ENCODE assay signal across 31 mouse cellular contexts in the genomic region with DNA sequence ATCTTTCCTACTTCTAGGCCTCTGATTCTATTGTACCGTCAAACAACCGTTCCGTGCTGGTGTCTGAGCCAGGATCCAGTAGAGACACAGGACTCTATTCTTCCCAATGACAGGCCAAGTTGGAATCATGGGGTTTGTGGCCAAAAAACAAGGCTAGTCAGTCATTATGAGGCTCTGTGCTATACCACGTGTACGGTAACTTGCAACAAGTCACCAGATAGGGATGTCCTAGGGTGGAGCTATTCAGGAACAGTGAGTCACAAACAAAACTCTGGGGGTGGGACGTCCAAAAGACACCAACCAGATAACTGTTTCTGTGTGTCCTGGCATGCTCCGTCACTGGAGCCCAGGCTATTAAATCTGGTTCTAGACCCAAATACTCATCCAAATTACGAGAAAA. TPM values are rescaled to one million over a fixed set of nuclear protein-coding genes. Genes with fewer than 3 reads are reported as not detected.
DNase-seq lines count a peak whose midpoint lies in the region; TF ChIP-seq lines count a peak whose summit lies in the region.
"Had no signal": no experiment of that assay in that cellular context is flagged by ENCODE, and none has a peak within 500 bp of the region (broad histone marks: within the 10 kb centered on the region; RNA-seq: fewer than 3 reads in every experiment).

No protein-coding gene starts in this region.

- H3K27me3 ChIP-seq in forebrain, embryonic 10.5 days (ENCODE audit: poor library complexity, severe bottlenecking), result no peaks in the 10 kb centered on the region
- H3K27me3 ChIP-seq: embryonic facial prominence, embryonic 13.5 days; forebrain, embryonic 13.5 days; hindbrain, embryonic 13.5 days; intestine, embryonic 15.5 days had no signal

- 82% methylated on average over 8 of the region's 8 CpGs for WGBS in lung, adult 2 months
- 88% methylated on average over 8 of the region's 8 CpGs for WGBS in forebrain, embryonic 10.5 days

- H3K4me3 ChIP-seq in lung, adult 2 months (replicated peaks; ENCODE audit: extremely low read depth, low read depth, low read length), result no peak overlapping the region
- no peak overlapping the region for H3K4me3 ChIP-seq in forebrain, embryonic 10.5 days
- H3K4me3 ChIP-seq: embryonic facial prominence, embryonic 10.5 days; embryonic facial prominence, embryonic 13.5 days; erythroblast, embryonic 14.5 days; forebrain, embryonic 13.5 days; gastrocnemius, adult 2 months; hindbrain, embryonic 10.5 days; hindbrain, embryonic 13.5 days; intestine, embryonic 15.5 days had no signal

- TF ChIP-seq POLR2A in lung, adult 2 months (IDR thresholded peaks at IDR 0.05; ENCODE audit: borderline replicate concordance, extremely low read depth, low read depth, low read length), result no peak

- H3K4me1 ChIP-seq in lung, adult 2 months (ENCODE audit: control insufficient read depth, insufficient read depth, low read length), result no peaks in the 10 kb centered on the region
- peaks cover 25% of the 10 kb centered on the region for H3K4me1 ChIP-seq in forebrain, embryonic 10.5 days
- H3K4me1 ChIP-seq: forebrain, embryonic 13.5 days had no signal

- peak; percentile 57 for DNase-seq in 3134 (ENCODE audit: extremely low read depth, insufficient read length, low spot score)
- peak; percentile 63 for DNase-seq in 416B (ENCODE audit: low read depth)
- peak; percentile 48 for DNase-seq in Muller cell, postnatal 12 days (ENCODE audit: inconsistent ontology term)
- no peak for DNase-seq in kidney, postnatal 36 days
- no peak for DNase-seq in lung, adult 2 months
- no peak for DNase-seq in forebrain, embryonic 10.5 days (ENCODE audit: extremely low spot score, low spot score)
- DNase-seq: adrenal gland, adult 2 months; adrenal gland, postnatal 14 days; B cell, adult 2 months; cerebellum, adult 11 months; cerebellum, adult 2 months; cerebellum, adult 9-11 months; cerebellum, postnatal 25 days; embryo, embryonic 11 days; gastrocnemius, adult 2 months; gastrocnemius, postnatal 14 days; heart, adult 11 months; heart, postnatal 36 days; kidney, adult 11 months had no signal

- no peak for TF ChIP-seq CTCF in lung, adult 2 months (IDR thresholded peaks at IDR 0.05; ENCODE audit: insufficient read depth, low read length)

- no peaks in the 10 kb centered on the region for H3K36me3 ChIP-seq in forebrain, embryonic 10.5 days (replicated peaks)
- H3K36me3 ChIP-seq: embryonic facial prominence, embryonic 10.5 days; embryonic facial prominence, embryonic 13.5 days; hindbrain, embryonic 10.5 days; hindbrain, embryonic 13.5 days; intestine, embryonic 15.5 days had no signal

- no peaks in the 10 kb centered on the region for H3K9me3 ChIP-seq in forebrain, embryonic 10.5 days
- H3K9me3 ChIP-seq: embryonic facial prominence, embryonic 10.5 days; embryonic facial prominence, embryonic 13.5 days; forebrain, embryonic 13.5 days; hindbrain, embryonic 10.5 days; hindbrain, embryonic 13.5 days; intestine, embryonic 15.5 days had no signal

- H3K27ac ChIP-seq in forebrain, embryonic 10.5 days, result no peak overlapping the region
- H3K27ac ChIP-seq: embryonic facial prominence, embryonic 10.5 days; embryonic facial prominence, embryonic 13.5 days; forebrain, embryonic 13.5 days; gastrocnemius, adult 2 months; hindbrain, embryonic 10.5 days; hindbrain, embryonic 13.5 days; intestine, embryonic 15.5 days had no signal

RNA-seq across cellular contexts. Expression of a gene that starts 34.9 kb away (rescaled TPM):
- polyA plus RNA-seq in lung, adult 2 months (2012; rRNA removed), result not detected in 2 replicates
- not detected in 2 replicates for polyA plus RNA-seq in forebrain, embryonic 10.5 days (2016; fragmentation: Nextera tagmentation; extraction: Ambion mirVana)
- polyA plus RNA-seq: adrenal gland, adult 2 months; CD4-positive, CD25-positive, alpha-beta regulatory T cell, adult 4 months; cerebellum, adult 2 months; embryonic facial prominence, embryonic 10.5 days; embryonic facial prominence, embryonic 13.5 days; erythroblast, embryonic 14.5 days; forebrain, embryonic 13.5 days; forebrain, embryonic 16.5 days; heart, embryonic 11.5 days; heart, postnatal 0 days; hindbrain, embryonic 13.5 days; hindbrain, embryonic 16.5 days; intestine, embryonic 15.5 days had no signal

RNA-seq across cellular contexts. Expression of a gene that starts 52.2 kb away (rescaled TPM):
- polyA plus RNA-seq in lung, adult 2 months (2012; rRNA removed), result 98.7 and 124 TPM in 2 replicates
- polyA plus RNA-seq in forebrain, embryonic 10.5 days (2016; fragmentation: Nextera tagmentation; extraction: Ambion mirVana), result 9.7 and 10.5 TPM in 2 replicates

RNA-seq across cellular contexts. Expression of a gene that starts 55.3 kb away (rescaled TPM):
- 1.1 and 1.4 TPM in 2 replicates for polyA plus RNA-seq in lung, adult 2 months (2012; rRNA removed)
- polyA plus RNA-seq in forebrain, embryonic 10.5 days (2016; fragmentation: Nextera tagmentation; extraction: Ambion mirVana), result 0.87 and 1.2 TPM in 2 replicates
- polyA plus RNA-seq: CD4-positive, CD25-positive, alpha-beta regulatory T cell, adult 4 months had no signal

Comparison
In these comparisons a context has a peak if more than half of its experiments do, and no peak if none do; other contexts are left out.
1. DNase-seq: peak in 3134 (single experiment), 416B (single experiment) and Muller cell, postnatal 12 days (single experiment); none in kidney, postnatal 36 days (0 of 2), lung, adult 2 months (single experiment) and forebrain, embryonic 10.5 days (single experiment).